Mouse (Mus musculus) gonadal fat pad, adult 2 months (tissue): ENCODE data around the gene Gm4707. TPM values are rescaled to one million over a fixed set of nuclear protein-coding genes. Genes with fewer than 3 reads are reported as not detected.
"Not testable (repeated sequence)": the region's sequence is repeated elsewhere in the genome, so short reads cannot be mapped to it uniquely, and the experiment has no call there.

Experiments
- DNase-seq: peaks from one replicate; pipeline ENCODE4 v3.0.0-alpha.2; 2012; ENCODE audit warnings: low read depth
- polyA plus RNA-seq: library from polyadenylated mRNA; depleted of rRNA; stranded (reverse); fragments of >200 nt; gene quantifications from 2 replicates; pipeline ENCODE4 v1.2.3, GENCODE M21; 2012; rRNA removed

Gm4707 gene
- polyA plus RNA-seq, 1 experiment = 1.1 TPM

- DNase-seq = no peak
Observed at GRCm38 (mm10) chr17:71444718-71445117, 15.0 kb downstream of the Gm4707 start.

- no peak for DNase-seq
Observed at GRCm38 (mm10) chr17:71444126-71444525, 15.6 kb downstream of the Gm4707 start.

GRCm38 (mm10) chr17:71443273-71443672 lies 16.4 kb downstream of the Gm4707 start:
- no peak for DNase-seq

GRCm38 (mm10) chr17:71422502-71422901 lies 37.2 kb downstream of the Gm4707 start:
- not testable (repeated sequence) for DNase-seq

GRCm38 (mm10) chr17:71419448-71419847 lies 40.3 kb downstream of the Gm4707 start:
- DNase-seq = not testable (repeated sequence)

GRCm38 (mm10) chr17:71417008-71417407 lies 42.7 kb downstream of the Gm4707 start:
- no peak for DNase-seq

Other genes with a start within 250 kb of the Gm4707 start
- gene Emilin2, start 147.9 kb downstream of the Gm4707 start, polyA plus RNA-seq = 9.9 and 10.1 TPM in 2 replicates
- 9.3 and 10.2 TPM in 2 replicates for gene Smchd1, start 15.4 kb upstream of the Gm4707 start, polyA plus RNA-seq
- gene Ndc80, start 66.9 kb upstream of the Gm4707 start, polyA plus RNA-seq = 0.19 and 0.20 TPM in 2 replicates
- 0.09 and 0.37 TPM in 2 replicates for gene Spdya, start 92.1 kb upstream of the Gm4707 start, polyA plus RNA-seq
- 6.6 TPM in 2 replicates for gene Wdr43, start 156.0 kb upstream of the Gm4707 start, polyA plus RNA-seq
- 2.5 and 2.7 TPM in 2 replicates for gene Togaram2, start 213.3 kb upstream of the Gm4707 start, polyA plus RNA-seq